Mouse (Mus musculus) MEL (cell line): Measurements from ENCODE around the gene Fam72a. TPM values are rescaled to one million over a fixed set of nuclear protein-coding genes. Genes with fewer than 3 reads are reported as not detected.

Experiments used
- DNase-seq: peaks from one replicate; pipeline ENCODE4 v3.0.0; 2011; ENCODE audit warnings: low read depth, low spot score
- H3K27ac ChIP-seq: 2 replicates; pipeline ENCODE4 v1.5.1; 2012; ENCODE audit warnings: low read depth, mild to moderate bottlenecking, control low read depth, low read length, moderate library complexity; ENCODE audit not compliant: control insufficient read depth
- H3K27me3 ChIP-seq, 2 experiments: fragments of 150-350 bp in 1 of 2; sonication (generic) in 1 of 2; 2 replicates each; pipeline ENCODE4 v1.6.1; 2012; ENCODE audit warnings: low read length in 2 of 2, mild to moderate bottlenecking in 2 of 2, improper control_type of control experiment in 1 of 2, moderate library complexity in 1 of 2; ENCODE audit not compliant: insufficient read depth in 2 of 2, control insufficient read depth in 1 of 2
- H3K36me3 ChIP-seq, 2 experiments: 2 replicates each; pipeline ENCODE4 v1.6.1; 2012 to 2014; ENCODE audit warnings: low read length in 2 of 2, improper control_type of control experiment in 1 of 2, inconsistent platforms in 1 of 2, mild to moderate bottlenecking in 1 of 2; ENCODE audit not compliant: insufficient read depth in 2 of 2, control insufficient read depth in 1 of 2
- H3K4me1 ChIP-seq, 2 experiments: fragments of 150-350 bp in 1 of 2; sonication (generic) in 1 of 2; 2 replicates each; pipeline ENCODE4 v1.6.1; 2012; ENCODE audit warnings: low read length in 2 of 2, improper control_type of control experiment in 1 of 2, mild to moderate bottlenecking in 1 of 2; ENCODE audit not compliant: insufficient read depth in 2 of 2, control insufficient read depth in 1 of 2
- H3K4me3 ChIP-seq, 2 experiments: fragments of 150-350 bp in 1 of 2; sonication (generic) in 1 of 2; 2 replicates each; pipeline ENCODE4 v1.5.1; 2012; ENCODE audit warnings: low read depth in 2 of 2, low read length in 2 of 2, mild to moderate bottlenecking in 2 of 2, moderate library complexity in 2 of 2, control low read depth in 1 of 2, improper control_type of control experiment in 1 of 2; ENCODE audit not compliant: control insufficient read depth in 1 of 2, insufficient read depth in 1 of 2
- H3K79me2 ChIP-seq: 2 replicates; pipeline ENCODE4 v1.6.1; 2012; ENCODE audit warnings: mild to moderate bottlenecking, low read length, moderate library complexity; ENCODE audit not compliant: control insufficient read depth, poor library complexity, insufficient read depth
- H3K9ac ChIP-seq: 2 replicates; pipeline ENCODE4 v1.6.1; 2012; ENCODE audit warnings: low read depth, mild to moderate bottlenecking, control low read depth, low read length, moderate library complexity; ENCODE audit not compliant: control insufficient read depth, poor library complexity, severe bottlenecking
- H3K9me3 ChIP-seq: fragments of 150-350 bp; sonication (generic); replicated peaks from 2 replicates; pipeline ENCODE4 v1.6.1; 2012; ENCODE audit warnings: mild to moderate bottlenecking, low read length, improper control_type of control experiment, moderate library complexity; ENCODE audit not compliant: insufficient read depth
- BHLHE40 ChIP-seq: IDR thresholded peaks from 2 replicates; pipeline ENCODE4 v1.6.1; 2012; ENCODE audit warnings: low read depth, mild to moderate bottlenecking, inconsistent platforms, low read length, improper control_type of control experiment, borderline replicate concordance
- ELF1 ChIP-seq: IDR thresholded peaks from 2 replicates; pipeline ENCODE4 v1.6.1; 2014; ENCODE audit warnings: low read depth, mild to moderate bottlenecking, inconsistent platforms, low read length, improper control_type of control experiment, moderate library complexity
- EP300 ChIP-seq, 2 experiments: IDR thresholded peaks; 2 replicates each; pipeline ENCODE4 v1.6.1; 2011; ENCODE audit warnings: improper control_type of control experiment in 2 of 2, low read length in 2 of 2, low read depth in 1 of 2, mild to moderate bottlenecking in 1 of 2
- ETS1 ChIP-seq: IDR thresholded peaks from 2 replicates; pipeline ENCODE4 v1.6.1; 2012; ENCODE audit warnings: low read depth, mild to moderate bottlenecking, inconsistent platforms, low read length, improper control_type of control experiment, moderate library complexity
- HCFC1 ChIP-seq: IDR thresholded peaks from 2 replicates; pipeline ENCODE4 v1.6.1; 2012; ENCODE audit warnings: low read depth, mild to moderate bottlenecking, inconsistent platforms, low read length, improper control_type of control experiment, moderate library complexity
- MAX ChIP-seq: IDR thresholded peaks from 2 replicates; pipeline ENCODE4 v1.6.1; 2011; ENCODE audit warnings: low read length, improper control_type of control experiment
- MAZ ChIP-seq: IDR thresholded peaks from 2 replicates; pipeline ENCODE4 v1.6.1; 2012; ENCODE audit warnings: low read depth, mild to moderate bottlenecking, inconsistent platforms, low read length, improper control_type of control experiment
- MXI1 ChIP-seq: IDR thresholded peaks from 2 replicates; pipeline ENCODE4 v1.6.1; 2011; ENCODE audit warnings: mild to moderate bottlenecking, low read depth, low read length, improper control_type of control experiment
- MYC ChIP-seq: IDR thresholded peaks from 2 replicates; pipeline ENCODE4 v1.6.1; 2011; ENCODE audit warnings: low read depth, mild to moderate bottlenecking, low read length, improper control_type of control experiment, moderate library complexity
- NRF1 ChIP-seq: IDR thresholded peaks from 2 replicates; pipeline ENCODE4 v1.6.1; 2014; ENCODE audit warnings: low read depth, mild to moderate bottlenecking, inconsistent platforms, low read length, improper control_type of control experiment, moderate library complexity; ENCODE audit not compliant: poor library complexity, insufficient read depth, severe bottlenecking
- POLR2A ChIP-seq, 2 experiments: IDR thresholded peaks; 2 replicates each; pipeline ENCODE4 v1.6.1; 2011 to 2012; ENCODE audit warnings: low read length in 2 of 2, mild to moderate bottlenecking in 2 of 2, control low read depth in 1 of 2, improper control_type of control experiment in 1 of 2, low read depth in 1 of 2, moderate library complexity in 1 of 2; ENCODE audit not compliant: control insufficient read depth in 1 of 2, insufficient read depth in 1 of 2, poor library complexity in 1 of 2
- RCOR1 ChIP-seq: IDR thresholded peaks from 2 replicates; pipeline ENCODE4 v1.6.1; 2012; ENCODE audit warnings: low read depth, mild to moderate bottlenecking, inconsistent platforms, low read length, improper control_type of control experiment
- SIN3A ChIP-seq: IDR thresholded peaks from 2 replicates; pipeline ENCODE4 v1.6.1; 2012; ENCODE audit warnings: low read length, improper control_type of control experiment, inconsistent platforms
- TBP ChIP-seq: IDR thresholded peaks from 2 replicates; pipeline ENCODE4 v1.8.0; 2011; ENCODE audit warnings: low read depth, low read length, improper control_type of control experiment
- TCF12 ChIP-seq: IDR thresholded peaks from 2 replicates; pipeline ENCODE4 v1.6.1; 2014; ENCODE audit warnings: low read depth, mild to moderate bottlenecking, inconsistent platforms, low read length, improper control_type of control experiment, moderate library complexity
- UBTF ChIP-seq: IDR thresholded peaks from 2 replicates; pipeline ENCODE4 v1.6.1; 2012; ENCODE audit warnings: low read depth, mild to moderate bottlenecking, inconsistent platforms, low read length, improper control_type of control experiment, moderate library complexity, borderline replicate concordance; ENCODE audit not compliant: insufficient read depth
- polyA plus RNA-seq, 2 experiments: library from polyadenylated mRNA; stranded (reverse) in 1 of 2; unstranded in 1 of 2; fragments of >175 nt in 1 of 2; fragments of >200 nt in 1 of 2; gene quantifications; 2 replicates each; pipeline versions ENCODE4 v1.2.1 to v1.2.4; 2012; ENCODE audit warnings: low replicate concordance in 2 of 2, low read depth in 1 of 2; ENCODE audit not compliant: insufficient read length in 2 of 2, insufficient read depth in 1 of 2, missing spikeins in 1 of 2
- total RNA-seq: library from RNA; depleted of rRNA; stranded (reverse); fragments of 300-350 nt; gene quantifications from 2 replicates; pipeline ENCODE4 v1.2.3, GENCODE M21; 2012

Fam72a gene
- total and polyA plus RNA-seq, 3 experiments, result 8.2 to 8.8 TPM; not detected in 1

- DNase-seq, result peak; percentile 66
- no peak overlapping the region; the same call in 1 of the 2 replicates for H3K27ac ChIP-seq
- TF ChIP-seq ETS1 (0 out of 2 replicates have a peak, but pooled peaks have one; percentile 8), MAX (no peak), RCOR1 (0 out of 2 replicates have a peak, but pooled peaks have one; percentile 13), EP300 (IDR thresholded peaks at IDR 0.05; ENCODE audit: low read depth in 1 of 2, low read length in 2 of 2) (peak in 1 of 2 experiments; percentile 23; a peak in 1 of 4 replicates)
- TF ChIP-seq, all 39 proteins: peak for 3
- Histone ChIP-seq H3K79me2 (peaks cover 64% of the 10 kb centered on the region), H3K27me3 (no peaks in the 10 kb centered on the region), H3K4me1 (peaks cover 0 to 17% of the 10 kb centered on the region in 2 experiments; a peak in 2 of 4 replicates), H3K9me3 (no peaks in the 10 kb centered on the region), H3K9ac (peak overlapping the region; percentile 87), H3K36me3 (peaks cover 0 to 29% of the 10 kb centered on the region in 2 experiments; a peak in 2 of 4 replicates), H3K4me3 (peak overlapping the region; percentile 54 to 89)
Observed at GRCm38 (mm10) chr1:131525101-131525585, 2.6 kb upstream of the Fam72a start.

GRCm38 (mm10) chr1:131525586-131526271 is 2.0 kb upstream of the Fam72a start:
- H3K27ac ChIP-seq, result peak overlapping the region; percentile 96
- TF ChIP-seq POLR2A (IDR thresholded peaks at IDR 0.05; ENCODE audit: control insufficient read depth in 1 of 2, insufficient read depth in 1 of 2, low read depth in 1 of 2, low read length in 2 of 2, poor library complexity in 1 of 2), result peak in 1 of 2 experiments; percentile 11; a peak in 1 of 4 replicates
- TF ChIP-seq TBP, result 0 out of 2 replicates have a peak, but pooled peaks have one; percentile 29
- no peak for TF ChIP-seq ELF1
- TF ChIP-seq MAZ, result 0 out of 2 replicates have a peak, but pooled peaks have one; percentile 10
- TF ChIP-seq SIN3A, result peak; percentile 31
- TF ChIP-seq TCF12, result no peak
- TF ChIP-seq BHLHE40, result no peak
- peak; percentile 30; the same call in 1 of the 2 replicates for TF ChIP-seq NRF1
- 0 out of 2 replicates have a peak, but pooled peaks have one; percentile 60 for TF ChIP-seq MXI1
- TF ChIP-seq HCFC1, result 0 out of 2 replicates have a peak, but pooled peaks have one; percentile 6
- no peak for TF ChIP-seq UBTF
- TF ChIP-seq MYC, result no peak
- TF ChIP-seq, all 39 proteins: peak for 7
- DNase-seq, result peak; percentile 56
- Histone ChIP-seq H3K4me1 (peaks cover 0 to 17% of the 10 kb centered on the region in 2 experiments; a peak in 2 of 4 replicates), H3K79me2 (peaks cover 62% of the 10 kb centered on the region), H3K9ac (peak overlapping the region; percentile 87), H3K4me3 (peak overlapping the region; percentile 54 to 89), H3K36me3 (peaks cover 0 to 32% of the 10 kb centered on the region in 2 experiments; a peak in 2 of 4 replicates), H3K9me3 (no peaks in the 10 kb centered on the region), H3K27me3 (no peaks in the 10 kb centered on the region)
